Mouse (Mus musculus) limb, embryonic 14.5 days (tissue): ENCODE measurements around the gene Slc39a8. TPM values are rescaled to one million over a fixed set of nuclear protein-coding genes. Genes with fewer than 3 reads are reported as not detected.

Source experiments
- ATAC-seq: fragments of 200-750 bp; cut with Nextera tagmentation; 2 replicates; pipeline ENCODE4 v1.8.0; 2017; ENCODE audit warnings: low read depth, moderate number of reproducible peaks, moderate TSS enrichment; ENCODE audit not compliant: low FRiP score
- DNase-seq: peaks from one replicate; pipeline ENCODE4 v3.0.0-alpha.2; 2015; ENCODE audit warnings: low spot score
- H3K27ac ChIP-seq: fragments of 300-500 bp; sonication (generic); replicated peaks from 2 replicates; pipeline ENCODE4 v1.5.1; 2014; ENCODE audit warnings: low read depth, mild to moderate bottlenecking, low read length, moderate library complexity, mixed read lengths
- H3K27me3 ChIP-seq: fragments of 300-500 bp; sonication (generic); 2 replicates; pipeline ENCODE4 v1.6.1; 2014; ENCODE audit warnings: low read length, mixed read lengths; ENCODE audit not compliant: control insufficient read depth, insufficient read depth
- H3K36me3 ChIP-seq: fragments of 300-500 bp; sonication (generic); 2 replicates; pipeline ENCODE4 v1.6.1; 2014; ENCODE audit warnings: mild to moderate bottlenecking, low read length, moderate library complexity, mixed read lengths; ENCODE audit not compliant: control insufficient read depth, insufficient read depth
- H3K4me1 ChIP-seq: fragments of 300-500 bp; sonication (generic); 2 replicates; pipeline ENCODE4 v1.6.1; 2014; ENCODE audit warnings: antibody characterized with exemption, low read length, mixed read lengths; ENCODE audit not compliant: control insufficient read depth, insufficient read depth
- H3K4me2 ChIP-seq: fragments of 300-500 bp; sonication (generic); replicated peaks from 2 replicates; pipeline ENCODE4 v1.6.1; 2014; ENCODE audit warnings: low read depth, mild to moderate bottlenecking, low read length, moderate library complexity; ENCODE audit not compliant: severe bottlenecking
- H3K4me3 ChIP-seq: fragments of 300-500 bp; sonication (generic); replicated peaks from 2 replicates; pipeline ENCODE4 v1.5.1; 2014; ENCODE audit warnings: low read length
- H3K9ac ChIP-seq: fragments of 300-500 bp; sonication (generic); 2 replicates; pipeline ENCODE4 v1.6.1; 2014; ENCODE audit warnings: mild to moderate bottlenecking, low read depth, low read length, moderate library complexity; ENCODE audit not compliant: severe bottlenecking
- H3K9me3 ChIP-seq: fragments of 300-500 bp; sonication (generic); 2 replicates; pipeline ENCODE4 v1.6.1; 2016; ENCODE audit warnings: low read length; ENCODE audit not compliant: control insufficient read depth
- POLR2A ChIP-seq: fragments of 200-500 bp; IDR thresholded peaks from 2 replicates; pipeline ENCODE4 v1.8.0; 2012; ENCODE audit warnings: inconsistent platforms, mild to moderate bottlenecking, moderate library complexity, borderline replicate concordance; ENCODE audit not compliant: insufficient read depth, insufficient read length; ENCODE audit errors: extremely low read depth
- WGBS: fragments of 180-500 bp; shearing (Covaris S2); extraction: QIAGEN DNeasy Blood & Tissue Kit; methylation state at CpG from one replicate; pipeline ENCODE4 v1.1.7; 2014; 5-methylcytosine and 5-hydroxymethylcytosine counted together
- polyA plus RNA-seq, 2 experiments: library from polyadenylated mRNA; depleted of rRNA in 1 of 2; stranded (reverse) in 1 of 2; unstranded in 1 of 2; fragments of >200 nt; fragmentation: Nextera tagmentation in 1 of 2; extraction: Ambion mirVana in 1 of 2; gene quantifications; 2 replicates each; pipeline versions ENCODE4 v1.2.1 to v1.2.3; 2012 to 2014

Gene Slc39a8
- polyA plus RNA-seq (2012; rRNA removed) (3.9 and 4.2 TPM in 2 replicates), polyA plus RNA-seq (2014; fragmentation: Nextera tagmentation; extraction: Ambion mirVana) (5.3 and 5.9 TPM in 2 replicates)

DNA sequence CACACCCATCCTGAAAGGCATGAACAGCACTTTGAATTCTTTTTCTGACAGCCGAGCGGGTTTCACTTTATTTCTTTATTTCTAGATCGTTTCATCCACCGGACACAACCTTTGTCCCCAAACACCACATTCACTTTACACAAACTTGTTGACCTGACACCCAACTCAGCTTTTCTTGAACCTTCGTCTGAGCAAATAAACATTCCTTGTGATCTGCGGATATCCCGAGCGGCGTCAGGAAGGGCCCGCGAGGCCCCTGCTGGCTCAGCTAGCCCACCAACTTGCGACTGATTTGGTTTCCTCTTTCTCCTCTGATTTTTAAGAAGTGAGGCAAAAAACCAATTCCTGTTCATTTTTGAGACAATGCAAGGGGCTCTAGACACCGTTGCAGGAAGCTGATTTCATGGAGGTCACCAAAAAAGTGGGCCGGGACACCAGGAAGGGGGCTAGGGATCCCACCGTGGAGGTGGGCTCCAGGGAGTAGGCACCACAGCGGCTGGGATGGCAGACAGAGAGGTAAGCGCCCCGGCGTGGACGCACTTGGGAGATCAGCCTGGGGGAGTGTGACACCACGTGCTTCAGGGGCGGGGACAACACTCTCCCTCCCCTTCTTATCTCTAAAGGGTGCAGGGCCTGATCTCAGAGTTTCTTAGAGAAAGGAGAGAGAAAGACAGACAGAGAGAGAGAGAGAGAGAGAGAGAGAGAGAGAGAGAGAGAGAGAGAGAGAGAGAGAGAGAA is at the start of gene Slc39a8:
TSS of gene Slc39a8 (plus strand) at position 264 of the 738 bp plus-strand sequence.
- Histone ChIP-seq H3K9me3 (no peaks in the 10 kb centered on the region), H3K27me3 (no peaks in the 10 kb centered on the region), H3K27ac (no peak within 1 kb of the TSS), H3K4me1 (peaks cover 9% of the 10 kb centered on the region), H3K36me3 (no peaks in the 10 kb centered on the region), H3K4me2 (peak within 1 kb of the TSS; percentile 86), H3K9ac (peak within 1 kb of the TSS; percentile 52), H3K4me3 (peak within 1 kb of the TSS; percentile 59)
- 5% methylated on average over 22 of the region's 22 CpGs for WGBS
- ATAC-seq (peak; percentile 88), DNase-seq (peak; percentile 67)
- no peak for TF ChIP-seq POLR2A

- no peak overlapping the region for H3K9ac ChIP-seq
- no peak for TF ChIP-seq POLR2A
- H3K4me2 ChIP-seq = no peak overlapping the region
- H3K36me3 ChIP-seq = no peaks in the 10 kb centered on the region
- no peak overlapping the region for H3K4me3 ChIP-seq
- no peaks in the 10 kb centered on the region for H3K27me3 ChIP-seq
- H3K4me1 ChIP-seq = no peaks in the 10 kb centered on the region
- ATAC-seq = no peak
- 77% methylated on average over 7 of the region's 7 CpGs for WGBS
- H3K27ac ChIP-seq = no peak overlapping the region
- no peak for DNase-seq
- no peaks in the 10 kb centered on the region for H3K9me3 ChIP-seq
These were observed 40.0 kb upstream of the Slc39a8 start for GRCm38 (mm10) chr3:135785065-135785464.

GRCm38 (mm10) chr3:135796117-135796516 is 29.0 kb upstream of the Slc39a8 start:
- H3K27ac ChIP-seq = no peak overlapping the region
- no peak overlapping the region for H3K4me3 ChIP-seq
- no peaks in the 10 kb centered on the region for H3K27me3 ChIP-seq
- 91% methylated on average over 6 of the region's 6 CpGs for WGBS
- TF ChIP-seq POLR2A = no peak
- DNase-seq = no peak
- no peaks in the 10 kb centered on the region for H3K36me3 ChIP-seq
- H3K4me2 ChIP-seq = no peak overlapping the region
- no peak for ATAC-seq
- H3K9ac ChIP-seq = no peak overlapping the region
- H3K4me1 ChIP-seq = no peaks in the 10 kb centered on the region; the same call in 1 of the 2 replicates
- H3K9me3 ChIP-seq = no peaks in the 10 kb centered on the region

- no peak for DNase-seq
- Histone ChIP-seq H3K36me3 (no peaks in the 10 kb centered on the region), H3K9ac (no peak overlapping the region), H3K4me3 (no peak overlapping the region), H3K27me3 (no peaks in the 10 kb centered on the region), H3K27ac (no peak overlapping the region), H3K9me3 (no peaks in the 10 kb centered on the region), H3K4me2 (no peak overlapping the region), H3K4me1 (no peaks in the 10 kb centered on the region; the same call in 1 of the 2 replicates)
- ATAC-seq = no peak
- TF ChIP-seq POLR2A = no peak
- 40% methylated on average over 3 of the region's 3 CpGs for WGBS
These were observed 26.8 kb upstream of the Slc39a8 start for GRCm38 (mm10) chr3:135798241-135798640.

- no peaks in the 10 kb centered on the region; the same call in 1 of the 2 replicates for H3K4me1 ChIP-seq
- ATAC-seq (no peak), DNase-seq (peak; percentile 68)
- no peaks in the 10 kb centered on the region for H3K9me3 ChIP-seq
- no peak for TF ChIP-seq POLR2A
- H3K36me3 ChIP-seq = no peaks in the 10 kb centered on the region
- H3K9ac ChIP-seq = no peak overlapping the region
- H3K27me3 ChIP-seq = no peaks in the 10 kb centered on the region
- no peak overlapping the region for H3K4me3 ChIP-seq
- H3K4me2 ChIP-seq = no peak overlapping the region
- no peak overlapping the region for H3K27ac ChIP-seq
- 9% methylated on average over 1 of the region's 1 CpGs for WGBS
These were observed 26.4 kb upstream of the Slc39a8 start for GRCm38 (mm10) chr3:135798665-135799064.
